Mouse (Mus musculus) layer of hippocampus, adult 11-12 months (tissue): ENCODE data around the gene Ccdc127.

Source experiments
- DNase-seq: peaks from one replicate; pipeline ENCODE4 v3.0.0; 2022; ENCODE audit warnings: low spot score

The Ccdc127 gene

DNA sequence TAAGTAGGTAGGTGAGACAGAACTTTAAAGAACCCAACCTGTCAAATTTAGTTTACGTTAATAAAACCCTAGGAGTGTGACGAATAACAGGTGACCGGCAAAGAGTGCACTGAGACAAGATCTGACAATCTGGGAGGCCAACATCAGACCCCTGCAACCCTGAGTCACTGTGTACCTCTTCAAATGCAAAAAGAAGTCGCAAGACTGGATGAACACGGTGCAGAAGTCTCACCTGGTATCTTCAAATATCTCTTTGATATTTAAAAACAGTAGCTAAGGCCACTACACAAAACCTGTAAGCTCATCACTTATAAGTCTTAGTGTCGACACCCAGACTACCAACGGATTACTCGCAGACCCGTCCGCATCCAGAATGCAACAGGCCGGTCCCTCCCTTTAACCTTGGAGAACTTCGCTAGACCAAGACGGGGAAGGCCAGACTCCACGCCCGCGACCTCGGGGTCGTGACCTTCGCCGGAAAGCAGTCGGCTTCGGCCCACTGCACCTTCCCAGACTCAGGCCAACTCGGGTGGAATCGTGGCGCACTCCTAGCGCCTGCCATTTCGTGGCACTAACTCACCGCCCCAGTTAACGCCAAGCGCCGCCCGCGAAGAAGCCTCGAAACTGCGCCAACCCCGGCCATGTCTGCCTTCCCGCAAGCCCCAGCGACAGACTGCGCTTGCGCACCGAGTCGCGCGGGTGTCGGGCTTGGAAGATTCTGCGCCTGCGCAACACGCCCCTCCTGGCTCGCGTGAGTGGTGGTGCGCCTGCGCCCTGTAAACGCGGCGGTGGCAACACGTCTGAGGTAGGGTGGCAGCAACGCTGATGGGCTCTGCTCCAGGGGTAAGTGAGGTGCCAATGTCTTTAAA lies at the start of gene Ccdc127, which contains the start of gene Sdha:
Ccdc127 (plus strand) TSS at position 744 of the 869 bp plus-strand sequence.
Sdha (minus strand) TSS at position 715 of the 869 bp plus-strand sequence.
- DNase-seq = peak; percentile 96

DNA sequence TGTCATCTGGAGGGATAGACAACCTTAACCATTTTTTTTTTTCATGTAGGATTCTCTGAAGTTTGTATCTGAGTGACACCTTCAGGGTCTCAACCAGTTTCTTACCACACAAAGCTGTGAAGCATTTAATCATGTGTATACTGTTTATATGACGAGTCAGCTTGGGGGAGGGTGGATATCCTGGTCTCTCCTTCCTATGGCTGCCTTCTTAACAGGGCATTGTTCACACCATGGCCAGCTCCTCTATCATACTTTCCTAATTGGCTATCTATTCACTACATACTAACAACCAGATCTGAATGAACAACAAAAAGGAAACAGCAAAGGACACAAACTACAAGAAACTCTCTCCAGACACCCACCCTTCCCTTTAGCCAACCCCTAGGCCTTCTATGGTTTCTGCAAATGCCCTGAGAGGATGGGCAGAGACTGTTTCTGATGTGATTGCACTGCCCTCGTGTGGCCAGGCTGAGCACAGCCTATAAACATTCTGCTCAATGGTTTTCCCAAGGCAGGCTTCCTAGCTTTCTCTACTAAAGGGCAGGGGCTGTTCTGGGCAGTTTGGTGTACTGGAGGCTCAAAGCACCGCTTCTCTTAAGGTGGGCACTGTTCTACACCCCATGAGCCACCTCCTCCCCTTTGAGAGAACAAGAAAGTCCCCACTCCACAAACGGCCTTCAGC lies 49.0 kb upstream of the Ccdc127 start:
- DNase-seq = peak; percentile 78

GRCm38 (mm10) chr13:74301607-74301984 lies 48.5 kb upstream of the Ccdc127 start:
- no peak for DNase-seq

DNA sequence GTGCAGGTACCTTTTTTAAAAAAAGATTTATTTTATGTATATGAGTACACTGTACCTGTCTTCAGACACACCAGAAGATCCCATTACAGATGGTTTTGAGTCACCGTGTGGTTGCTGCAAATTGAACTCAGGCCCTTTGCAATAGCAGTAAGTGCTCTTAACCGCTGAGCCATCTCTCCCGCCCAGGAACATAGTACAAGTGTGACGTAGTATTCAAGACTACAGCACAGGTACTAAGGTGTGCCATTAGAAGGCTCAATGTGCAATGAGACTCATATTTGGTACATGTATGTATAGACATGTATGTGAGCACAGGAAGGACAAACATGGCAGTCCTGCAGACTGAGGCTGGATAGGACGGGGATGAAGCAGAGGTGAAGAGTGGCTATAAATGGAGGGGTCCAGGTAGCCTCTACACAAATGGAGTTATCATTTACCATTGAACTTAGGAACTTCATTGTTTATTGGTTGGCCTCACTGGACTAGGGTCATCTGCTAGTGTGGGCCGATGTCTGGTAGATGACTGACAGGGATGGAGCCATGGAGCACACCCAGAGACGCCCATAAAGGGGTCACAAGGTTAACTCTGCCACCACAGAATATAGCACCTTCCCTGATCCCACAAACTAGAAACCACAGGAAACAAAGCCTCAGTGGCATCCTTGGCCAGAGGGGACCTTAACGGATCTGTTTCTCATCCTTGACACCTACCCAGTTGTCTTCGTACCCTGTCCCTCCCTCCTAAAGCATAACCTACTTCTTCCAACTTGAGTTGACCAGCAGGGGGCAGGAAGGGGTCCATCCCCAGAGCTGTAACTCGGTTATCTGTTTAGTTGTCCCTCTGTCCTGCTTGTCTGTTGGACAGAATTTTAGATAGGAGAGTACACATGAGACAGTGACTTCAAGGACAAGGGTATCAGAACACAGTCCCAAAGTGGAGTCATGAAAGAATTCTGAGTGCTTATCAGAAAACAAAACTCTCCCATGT lies 47.8 kb upstream of the Ccdc127 start:
- no peak for DNase-seq

- DNase-seq = no peak
Measured at GRCm38 (mm10) chr13:74305380-74305779, 44.7 kb upstream of the Ccdc127 start.

- no peak for DNase-seq
Measured at GRCm38 (mm10) chr13:74305780-74306179, 44.3 kb upstream of the Ccdc127 start.

DNA sequence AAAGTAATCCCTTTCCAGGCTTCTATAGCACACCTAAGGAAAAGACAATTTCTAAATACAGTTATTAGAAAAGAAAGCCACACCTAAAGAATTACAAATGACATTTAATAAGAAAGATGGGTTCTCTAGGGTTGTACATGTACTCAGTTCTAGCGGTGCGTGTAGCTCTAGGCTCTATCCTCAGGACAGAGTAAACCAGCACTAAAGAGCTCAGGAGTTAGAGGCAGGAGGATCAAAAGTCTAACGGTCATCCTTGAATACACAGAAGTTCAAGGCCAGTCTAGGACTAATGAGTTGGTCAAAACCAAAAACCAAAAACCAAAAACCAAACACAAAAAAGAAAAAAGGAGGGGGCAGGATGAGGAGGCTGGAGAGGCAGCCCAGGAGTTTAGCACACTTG lies 35.5 kb upstream of the Ccdc127 start:
- no peak for DNase-seq

- no peak for DNase-seq
Measured at GRCm38 (mm10) chr13:74316386-74316785, 33.7 kb upstream of the Ccdc127 start.

DNA sequence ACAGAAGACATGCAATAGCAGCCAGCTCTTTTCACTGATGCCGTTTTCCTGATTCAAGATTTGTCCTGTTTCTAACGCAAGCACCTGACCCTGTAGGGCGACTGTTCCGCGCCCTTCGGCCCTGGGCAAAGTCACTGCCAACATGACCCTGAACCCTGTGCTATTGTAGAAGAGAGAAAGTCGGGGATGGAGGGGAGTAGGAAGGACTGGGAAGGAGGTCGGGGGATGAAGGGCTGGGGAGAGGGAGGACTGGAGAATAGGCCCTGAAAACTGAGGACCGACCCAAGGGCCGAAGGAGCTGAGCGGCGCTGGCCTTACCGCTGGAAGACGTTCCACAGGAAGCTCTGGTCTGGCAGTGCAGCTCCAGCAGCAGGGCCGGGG lies 33.3 kb upstream of the Ccdc127 start:
- DNase-seq = no peak

- DNase-seq = peak; percentile 91
Measured at GRCm38 (mm10) chr13:74317170-74317849, 32.8 kb upstream of the Ccdc127 start, which contains the start of gene Pdcd6. Gene Pdcd6, minus strand, starts transcription at chr13:74317580.

DNA sequence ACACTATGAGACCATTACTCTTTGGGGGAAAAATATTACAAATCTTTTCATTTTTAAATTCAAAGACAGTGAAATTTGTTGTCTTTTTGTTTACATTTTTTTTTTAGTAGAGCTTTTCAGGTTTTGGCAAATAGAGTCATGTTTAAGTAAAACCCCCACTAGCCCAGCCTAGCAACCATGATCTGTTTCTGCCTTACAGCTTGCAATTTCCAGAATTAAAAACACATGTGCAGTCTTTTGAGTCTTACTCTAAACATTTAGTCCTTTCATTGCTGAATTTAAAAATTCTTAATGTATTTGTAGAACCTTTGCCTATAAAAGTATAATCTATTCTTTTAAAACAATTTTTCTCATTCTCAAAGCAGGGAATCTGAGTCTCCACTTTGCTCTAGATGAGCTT lies 20.8 kb upstream of the Ccdc127 start:
- DNase-seq = no peak

GRCm38 (mm10) chr13:74341036-74341435 lies 9.1 kb upstream of the Ccdc127 start:
- peak; percentile 29 for DNase-seq

GRCm38 (mm10) chr13:74350435-74350906 lies 362 bp downstream of the Ccdc127 start:
- no peak for DNase-seq

DNA sequence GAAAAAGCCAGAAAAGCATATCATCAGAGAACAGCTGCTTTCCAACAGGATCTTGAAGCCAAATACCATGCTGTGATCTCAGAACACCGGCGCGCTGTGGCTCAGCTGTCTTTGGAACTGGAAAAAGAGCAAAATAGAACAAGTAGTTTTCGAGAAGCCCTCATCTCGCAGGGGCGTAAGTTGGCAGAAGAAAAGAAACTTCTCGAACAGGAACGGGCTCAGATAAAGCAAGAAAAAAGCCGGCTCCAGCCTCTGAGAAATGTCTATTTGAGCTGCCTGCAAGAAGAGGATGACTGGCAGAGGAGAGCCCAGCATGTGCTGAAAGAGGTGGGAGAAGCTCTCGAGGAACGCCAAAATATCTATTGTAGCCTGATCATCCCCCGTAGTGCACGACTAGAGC lies 6.4 kb downstream of the Ccdc127 start:
- DNase-seq = no peak

DNA sequence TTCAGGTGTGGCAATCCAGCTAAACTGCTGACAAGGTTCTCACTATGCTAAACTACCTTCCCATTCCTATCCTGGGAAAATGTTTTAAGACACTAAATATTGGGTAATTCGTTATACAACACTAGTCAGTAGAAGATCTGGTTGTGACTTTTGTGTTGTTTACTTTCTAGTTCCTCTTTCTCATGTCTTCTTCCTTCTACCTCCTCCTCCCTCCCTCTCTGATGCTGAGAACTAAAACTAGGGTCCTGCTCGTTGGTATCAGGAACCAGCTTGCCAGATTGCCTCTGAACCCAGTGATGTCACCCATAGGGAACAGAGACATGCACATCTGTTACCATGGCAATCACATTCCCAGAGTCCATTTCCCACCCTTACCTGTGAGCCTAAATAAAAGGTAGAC lies 12.1 kb downstream of the Ccdc127 start:
- DNase-seq = no peak

DNA sequence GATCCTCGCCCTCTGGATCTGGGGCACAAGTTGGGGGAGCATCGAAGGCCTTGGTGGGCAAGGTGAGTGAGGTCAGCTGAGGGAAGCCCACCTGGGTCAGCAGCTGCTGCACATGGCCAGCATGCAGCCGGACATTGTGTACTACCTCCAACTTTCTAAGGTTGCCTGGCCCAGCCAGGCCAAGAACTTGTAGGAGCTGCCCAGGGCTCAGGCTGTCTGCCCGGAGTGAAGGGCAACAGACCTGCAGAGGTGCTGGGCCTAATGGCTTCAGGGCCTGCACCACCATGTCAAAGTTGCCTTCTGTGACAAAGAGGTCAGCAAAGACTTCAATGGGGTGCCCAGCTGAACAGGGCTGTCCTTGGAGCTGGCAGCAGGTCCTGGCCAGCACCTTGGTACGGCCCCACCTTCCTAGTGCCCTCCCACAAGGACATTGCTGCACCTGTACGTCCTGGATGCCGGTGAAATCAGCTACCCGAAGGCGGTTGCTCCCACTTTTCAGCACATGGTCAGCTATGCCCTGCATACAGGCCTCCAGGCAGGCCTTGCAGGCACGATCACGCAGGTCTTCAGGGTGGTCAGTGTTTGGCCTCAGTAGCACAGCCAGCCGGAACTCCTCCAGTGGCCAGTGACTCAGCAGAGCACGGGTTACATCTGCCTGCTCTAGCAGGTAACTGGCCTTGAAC lies 13.2 kb downstream of the Ccdc127 start:
- DNase-seq = no peak

- no peak for DNase-seq
Measured at GRCm38 (mm10) chr13:74363859-74364235, 13.7 kb downstream of the Ccdc127 start, which contains the start of gene Lrrc14b. Gene Lrrc14b, minus strand, starts transcription at chr13:74364005.

- no peak for DNase-seq
Measured at GRCm38 (mm10) chr13:74381533-74382276, 31.6 kb downstream of the Ccdc127 start.

- no peak for DNase-seq
Measured at GRCm38 (mm10) chr13:74382289-74382688, 32.2 kb downstream of the Ccdc127 start.

- no peak for DNase-seq
Measured at GRCm38 (mm10) chr13:74389730-74390129, 39.6 kb downstream of the Ccdc127 start.
